Mouse (Mus musculus) ES-Bruce4 (cell line): ENCODE measurements around the gene Medag.

Experiments
- CTCF ChIP-seq: IDR thresholded peaks from one replicate; pipeline ENCODE4 v1.8.1; 2011; ENCODE audit warnings: low read depth, low read length
- EP300 ChIP-seq: IDR thresholded peaks from 2 replicates; pipeline ENCODE4 v1.6.1; 2011; ENCODE audit warnings: low read depth, low read length; ENCODE audit not compliant: insufficient read depth
- POLR2A ChIP-seq: IDR thresholded peaks from one replicate; pipeline ENCODE4 v1.8.1; 2011; ENCODE audit warnings: low read length; ENCODE audit not compliant: insufficient read depth

DNA sequence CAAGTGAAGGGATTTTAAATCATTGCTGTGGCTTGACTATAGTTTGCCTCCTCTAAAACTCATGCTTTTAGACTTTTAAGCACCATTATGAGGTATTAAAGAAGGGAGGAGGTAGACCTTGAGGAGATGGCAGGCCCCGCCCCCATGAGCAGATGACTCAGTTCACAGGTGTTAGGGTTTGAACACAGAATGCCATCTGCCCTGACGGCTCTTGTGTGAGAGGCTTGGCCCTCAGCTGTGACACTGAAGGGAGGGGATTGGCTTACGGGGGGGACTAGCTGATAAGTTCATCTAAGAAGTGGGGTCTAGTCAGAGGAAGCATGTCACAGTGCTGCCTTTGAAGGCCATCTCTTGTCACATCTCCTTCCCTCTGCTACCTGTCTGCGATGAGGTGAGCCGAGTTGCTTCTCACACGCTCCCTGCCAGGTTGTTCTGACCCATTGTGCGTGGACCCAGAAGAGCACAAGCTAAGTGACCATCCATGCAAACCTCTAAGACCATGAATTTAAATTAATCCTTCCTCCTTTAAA, 10.0 kb upstream of the Medag start:
- no peak for TF ChIP-seq EP300
- TF ChIP-seq CTCF = no peak
- no peak for TF ChIP-seq POLR2A
